Mouse (Mus musculus): ENCODE measurements around the gene Rcc2. TPM values are rescaled to one million over a fixed set of nuclear protein-coding genes. Genes with fewer than 3 reads are reported as not detected.

The Rcc2 gene
- polyA plus RNA-seq, 1 experiment from 2014 or later = 26.3 TPM

- no peak for ATAC-seq
- H3K4me3 ChIP-seq (replicated peaks) = no peak overlapping the region
- no peaks in the 10 kb centered on the region for H3K27me3 ChIP-seq
- no peaks in the 10 kb centered on the region for H3K4me1 ChIP-seq (replicated peaks)
- no peaks in the 10 kb centered on the region for H3K36me3 ChIP-seq
- H3K9me3 ChIP-seq = no peaks in the 10 kb centered on the region
- 81% methylated on average over 16 of the region's 16 CpGs for WGBS
- no peak overlapping the region for H3K27ac ChIP-seq
- H3K9ac ChIP-seq (replicated peaks) = no peak overlapping the region
- no peak overlapping the region for H3K4me2 ChIP-seq (replicated peaks)
These were observed 10.3 kb upstream of the Rcc2 start for GRCm38 (mm10) chr4:140689873-140690655.

DNA sequence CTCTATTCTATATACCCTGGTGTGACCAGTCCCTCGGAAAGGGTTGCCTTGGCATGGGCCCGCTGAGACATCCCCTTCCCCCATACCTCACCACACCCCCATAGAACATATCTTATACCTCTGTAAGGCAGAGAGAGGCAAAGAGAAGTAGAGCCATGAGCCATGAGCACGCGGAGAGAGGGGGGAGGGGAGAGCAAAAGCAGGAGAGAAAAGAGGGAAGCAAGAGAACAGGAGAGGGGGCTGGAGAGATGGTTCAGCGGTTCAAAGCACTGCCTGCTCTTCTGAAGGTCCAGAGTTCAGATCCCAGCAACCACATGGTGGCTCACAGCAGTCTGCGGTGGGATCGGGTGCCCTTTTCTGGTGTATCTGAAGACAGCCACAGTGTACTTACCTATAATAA lies 8.9 kb upstream of the Rcc2 start:
- H3K4me1 ChIP-seq (replicated peaks) = no peaks in the 10 kb centered on the region
- 77% methylated on average over 7 of the region's 7 CpGs for WGBS
- no peaks in the 10 kb centered on the region for H3K36me3 ChIP-seq
- no peak overlapping the region for H3K4me2 ChIP-seq (replicated peaks)
- H3K27ac ChIP-seq = no peak overlapping the region
- no peak for ATAC-seq
- H3K27me3 ChIP-seq = no peaks in the 10 kb centered on the region
- no peak overlapping the region for H3K4me3 ChIP-seq (replicated peaks)
- H3K9me3 ChIP-seq = no peaks in the 10 kb centered on the region
- no peak overlapping the region for H3K9ac ChIP-seq (replicated peaks)

- no peak overlapping the region for H3K27ac ChIP-seq
- H3K36me3 ChIP-seq = no peaks in the 10 kb centered on the region
- no peak overlapping the region for H3K4me3 ChIP-seq (replicated peaks)
- ATAC-seq = no peak
- 93% methylated on average over 4 of the region's 4 CpGs for WGBS
- H3K9me3 ChIP-seq = no peaks in the 10 kb centered on the region
- peaks cover 8% of the 10 kb centered on the region for H3K27me3 ChIP-seq
- H3K4me1 ChIP-seq (replicated peaks) = no peaks in the 10 kb centered on the region
- no peak overlapping the region for H3K9ac ChIP-seq (replicated peaks)
- no peak overlapping the region for H3K4me2 ChIP-seq (replicated peaks)
These were observed 6.8 kb upstream of the Rcc2 start for GRCm38 (mm10) chr4:140693513-140693912.

- Histone ChIP-seq H3K4me2 (replicated peaks) (no peak overlapping the region), H3K27ac (no peak overlapping the region), H3K4me1 (replicated peaks) (peaks cover 4% of the 10 kb centered on the region), H3K9ac (replicated peaks) (no peak overlapping the region), H3K36me3 (no peaks in the 10 kb centered on the region), H3K9me3 (no peaks in the 10 kb centered on the region), H3K4me3 (replicated peaks) (no peak overlapping the region), H3K27me3 (peaks cover 18% of the 10 kb centered on the region)
- no peak for ATAC-seq
- WGBS = 38% methylated on average over 1 of the region's 1 CpGs
These were observed 5.7 kb upstream of the Rcc2 start for GRCm38 (mm10) chr4:140694551-140695060.

DNA sequence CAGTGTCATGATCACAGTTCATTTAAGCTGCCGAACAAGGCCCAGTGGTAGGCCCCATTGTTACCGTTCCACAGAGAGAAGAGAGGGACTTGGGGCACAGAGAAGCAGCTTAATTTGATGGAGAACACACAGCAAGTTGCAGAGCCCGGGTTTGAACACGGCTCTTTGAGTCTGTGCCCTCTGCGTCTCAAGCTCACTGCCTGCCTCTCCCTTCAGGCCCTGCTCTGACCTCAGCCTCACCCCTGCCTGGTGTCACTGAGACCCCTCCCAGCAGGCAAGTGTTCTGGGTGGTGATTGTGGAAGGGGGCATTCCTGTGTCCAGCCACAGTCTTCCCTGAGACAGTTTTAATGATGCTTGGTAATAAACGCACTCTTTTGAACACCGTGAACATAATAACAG lies 5.2 kb upstream of the Rcc2 start:
- 67% methylated on average over 7 of the region's 7 CpGs for WGBS
- Histone ChIP-seq H3K27ac (no peak overlapping the region), H3K4me3 (replicated peaks) (no peak overlapping the region), H3K4me2 (replicated peaks) (no peak overlapping the region), H3K9ac (replicated peaks) (no peak overlapping the region), H3K27me3 (peaks cover 24% of the 10 kb centered on the region), H3K36me3 (no peaks in the 10 kb centered on the region), H3K4me1 (replicated peaks) (peaks cover 9% of the 10 kb centered on the region), H3K9me3 (no peaks in the 10 kb centered on the region)
- ATAC-seq = no peak

DNA sequence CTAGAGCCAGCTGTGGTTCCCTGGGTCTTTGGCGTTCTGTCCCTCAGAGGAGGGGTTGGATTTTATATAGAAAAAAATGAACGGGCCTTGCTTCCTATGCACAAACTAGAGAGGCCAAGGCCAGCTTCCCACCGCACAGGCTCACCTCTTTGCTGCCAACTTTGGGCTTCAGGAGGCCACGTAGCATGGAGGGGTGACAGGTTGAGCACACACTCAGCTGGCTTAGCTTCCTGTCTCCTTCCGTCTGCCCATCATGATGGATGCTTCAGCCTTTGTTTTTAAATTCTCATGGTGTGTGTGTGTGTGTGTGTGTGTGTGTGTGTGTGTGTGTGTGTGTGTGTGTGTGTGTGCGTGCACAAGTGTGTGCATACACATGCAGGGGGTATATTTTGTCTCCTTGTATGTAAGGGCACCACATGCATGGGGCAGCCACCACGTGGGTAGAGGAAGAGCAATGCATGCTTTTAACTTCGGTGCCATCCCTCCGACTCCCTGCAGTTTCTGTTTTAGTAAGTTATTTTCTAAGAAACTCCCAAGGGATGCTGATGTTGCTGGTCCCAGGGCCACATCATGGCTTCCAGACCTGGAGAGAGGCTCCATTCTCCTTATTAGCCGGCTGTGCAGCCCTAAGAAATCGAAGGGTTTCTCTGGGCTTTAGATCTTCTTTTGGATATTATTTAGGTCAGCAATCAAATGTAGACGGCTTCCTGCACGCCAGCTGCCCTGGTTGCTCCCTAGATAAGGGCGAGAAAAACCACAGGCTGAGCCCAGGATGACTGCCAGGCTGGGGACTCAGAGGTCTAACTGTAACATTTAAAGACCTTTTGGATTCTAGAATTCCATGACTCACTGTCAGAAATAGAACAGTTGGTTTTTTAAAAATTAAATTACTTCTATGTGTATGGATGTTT lies 4.4 kb upstream of the Rcc2 start:
- peaks cover 17% of the 10 kb centered on the region for H3K4me1 ChIP-seq (replicated peaks)
- no peaks in the 10 kb centered on the region for H3K9me3 ChIP-seq
- 86% methylated on average over 14 of the region's 14 CpGs for WGBS
- no peak overlapping the region for H3K27ac ChIP-seq
- no peak for ATAC-seq
- no peak overlapping the region for H3K4me2 ChIP-seq (replicated peaks)
- no peak overlapping the region for H3K4me3 ChIP-seq (replicated peaks)
- no peaks in the 10 kb centered on the region for H3K36me3 ChIP-seq
- no peak overlapping the region for H3K9ac ChIP-seq (replicated peaks)
- H3K27me3 ChIP-seq = peaks cover 30% of the 10 kb centered on the region

GRCm38 (mm10) chr4:140699441-140700127 lies 757 bp upstream of the Rcc2 start:
- peak overlapping the region; percentile 89 for H3K4me3 ChIP-seq (replicated peaks)
- H3K27me3 ChIP-seq = peaks cover 30% of the 10 kb centered on the region
- peak overlapping the region; percentile 85 for H3K4me2 ChIP-seq (replicated peaks)
- H3K27ac ChIP-seq = no peak overlapping the region
- H3K9me3 ChIP-seq = no peaks in the 10 kb centered on the region
- peak overlapping the region; percentile 28; the same call in 1 of the 2 replicates for H3K9ac ChIP-seq (replicated peaks)
- ATAC-seq = no peak
- peaks cover 4% of the 10 kb centered on the region; the same call in 1 of the 2 replicates for H3K36me3 ChIP-seq
- WGBS = 5% methylated on average over 29 of the region's 29 CpGs
- peaks cover 35% of the 10 kb centered on the region for H3K4me1 ChIP-seq (replicated peaks)

DNA sequence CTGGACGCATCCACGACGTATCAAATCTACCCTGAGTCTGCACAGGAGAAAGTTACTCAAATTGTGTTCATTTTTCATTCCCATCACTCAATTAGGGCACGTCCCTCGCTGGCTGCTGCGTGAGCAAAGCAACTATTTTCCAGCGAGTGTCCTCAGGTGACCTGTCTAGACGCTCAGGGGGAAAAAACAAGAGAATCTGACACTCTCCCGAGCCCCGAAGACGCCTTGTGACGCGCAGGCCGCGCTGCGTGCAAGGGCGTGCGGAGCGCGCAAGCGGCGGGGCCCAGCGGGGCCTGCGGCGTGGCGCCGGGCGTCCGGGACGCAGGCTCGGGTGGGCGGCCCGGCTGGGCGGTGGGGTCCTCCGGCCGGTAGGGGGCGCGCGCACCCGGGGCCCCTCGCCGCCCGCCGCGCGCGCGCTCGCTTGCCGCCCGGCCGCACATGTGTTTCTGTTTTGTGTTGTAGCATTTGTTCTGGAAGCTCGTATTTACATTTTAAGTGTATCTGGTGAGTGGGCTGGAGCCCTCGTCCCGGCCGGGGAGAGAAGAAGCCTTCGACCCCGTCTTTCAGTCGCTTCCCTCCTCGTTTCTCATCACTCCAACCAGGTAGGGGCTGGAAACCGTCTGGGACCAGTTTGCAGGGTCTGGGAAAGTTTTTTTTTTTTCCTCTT lies 841 bp downstream of the Rcc2 start:
- Histone ChIP-seq H3K4me2 (replicated peaks) (peak overlapping the region; percentile 85), H3K27ac (peak overlapping the region; percentile 99), H3K9ac (replicated peaks) (peak overlapping the region; percentile 96), H3K27me3 (peaks cover 30% of the 10 kb centered on the region), H3K4me3 (replicated peaks) (peak overlapping the region; percentile 89), H3K9me3 (no peaks in the 10 kb centered on the region), H3K36me3 (peaks cover 20% of the 10 kb centered on the region), H3K4me1 (replicated peaks) (peaks cover 51% of the 10 kb centered on the region)
- ATAC-seq = peak; percentile 81
- under 1% methylated on average over 61 of the region's 61 CpGs for WGBS

DNA sequence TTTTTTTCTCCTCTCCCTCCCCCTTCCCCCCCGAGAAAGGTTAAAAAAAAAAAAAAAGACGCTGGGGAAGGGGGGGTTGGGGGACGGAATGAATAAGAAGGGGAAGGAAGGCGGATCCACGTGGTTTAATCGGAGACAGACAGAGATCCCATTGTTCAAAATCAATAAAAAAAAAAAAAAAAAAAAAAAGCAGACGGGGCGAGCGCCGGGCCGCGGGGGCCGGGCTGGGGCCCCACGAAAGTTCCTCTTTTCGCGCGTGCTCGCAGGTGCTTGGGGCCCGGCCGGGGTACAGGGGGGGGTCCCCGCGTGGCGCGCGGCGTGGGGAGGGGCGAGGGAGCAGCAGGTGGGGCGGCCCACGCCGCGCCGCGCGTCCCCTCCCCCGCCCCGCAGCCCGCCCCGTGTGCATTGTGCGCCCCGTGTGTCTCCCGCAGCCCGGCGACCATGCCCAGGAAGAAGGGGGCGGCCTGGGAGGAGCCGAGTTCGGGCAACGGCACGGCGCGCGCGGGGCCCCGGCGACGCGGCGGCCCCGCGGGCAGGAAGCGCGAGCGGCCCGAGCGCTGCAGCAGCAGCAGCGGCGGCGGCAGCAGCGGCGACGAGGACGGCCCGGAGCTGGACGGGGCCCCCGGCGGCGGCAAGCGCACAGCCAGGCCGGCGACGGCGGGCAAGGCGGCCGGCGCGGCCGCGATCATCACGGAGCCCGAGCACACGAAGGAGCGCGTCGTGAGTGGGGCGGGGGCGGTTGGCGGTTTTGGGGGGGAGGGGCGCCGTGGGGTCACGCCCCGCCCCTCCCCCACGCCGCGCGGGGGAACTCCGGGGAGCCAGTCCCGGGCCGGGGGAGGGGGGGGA lies 1.6 kb downstream of the Rcc2 start:
- under 1% methylated on average over 87 of the region's 107 CpGs for WGBS
- no peak for ATAC-seq
- Histone ChIP-seq H3K4me2 (replicated peaks) (peak overlapping the region; percentile 85), H3K9me3 (no peaks in the 10 kb centered on the region), H3K36me3 (peaks cover 26% of the 10 kb centered on the region), H3K9ac (replicated peaks) (peak overlapping the region; percentile 96), H3K27me3 (peaks cover 30% of the 10 kb centered on the region), H3K4me3 (replicated peaks) (peak overlapping the region; percentile 89), H3K27ac (peak overlapping the region; percentile 99), H3K4me1 (replicated peaks) (peaks cover 59% of the 10 kb centered on the region)

- peak; percentile 61 for ATAC-seq
- Histone ChIP-seq H3K4me1 (replicated peaks) (peaks cover 66% of the 10 kb centered on the region), H3K9ac (replicated peaks) (peak overlapping the region; percentile 96), H3K27me3 (peaks cover 30% of the 10 kb centered on the region), H3K9me3 (no peaks in the 10 kb centered on the region), H3K4me3 (replicated peaks) (peak overlapping the region; percentile 89), H3K4me2 (replicated peaks) (peak overlapping the region; percentile 85), H3K36me3 (peaks cover 34% of the 10 kb centered on the region), H3K27ac (peak overlapping the region; percentile 99)
- WGBS = 0% methylated on average over 28 of the region's 68 CpGs
These were observed 2.4 kb downstream of the Rcc2 start for GRCm38 (mm10) chr4:140702611-140703327.

Data from midbrain, embryonic 13.5 days (tissue).